Comparison of ENCODE assay signal across 8 mouse cellular contexts in genomic region chr11:98602090-98602690, GRCm38 (mm10). TPM values are rescaled to one million over a fixed set of nuclear protein-coding genes. Genes with fewer than 3 reads are reported as not detected.
DNase-seq lines count a peak whose midpoint lies in the region; ATAC-seq and TF ChIP-seq lines count a peak whose summit lies in the region.

No protein-coding gene starts in this region.

- H3K4me1 ChIP-seq in CH12.LX (ENCODE audit: control insufficient read depth in 1 of 2, insufficient read depth in 2 of 2) (peaks cover 2 to 20% of the 10 kb centered on the region in 2 experiments), G1E (ENCODE audit: insufficient read depth, low read depth, low read length) (peaks cover 30% of the 10 kb centered on the region)
- H3K4me1 ChIP-seq in liver, embryonic 14.5 days (replicated peaks; ENCODE audit: control insufficient read depth in 2 of 2, insufficient read depth in 2 of 2, low read length in 1 of 2) = no peaks in the 10 kb centered on the region
- H3K4me1 ChIP-seq in neural tube, embryonic 15.5 days = peaks cover 13% of the 10 kb centered on the region

- TF ChIP-seq RAD21 in CH12.LX (IDR thresholded peaks at IDR 0.05; ENCODE audit: low read depth, low read length) = no peak

- peak; percentile 43 for DNase-seq in CH12.LX (ENCODE audit: extremely low read depth)
- DNase-seq in G1E (ENCODE audit: low spot score) = no peak
- peak; percentile 39 for DNase-seq in forelimb bud, embryonic 11.5 days (ENCODE audit: low read depth, low spot score)
- no peak for DNase-seq in liver, embryonic 14.5 days (ENCODE audit: low read depth in 3 of 3, low spot score in 3 of 3)
- no peak for DNase-seq in urinary bladder, postnatal 25 days (ENCODE audit: low spot score)
- no peak for DNase-seq in adrenal gland, postnatal 36 days

- ATAC-seq in G1E (ENCODE audit: extremely low read depth, insufficient number of reproducible peaks, low FRiP score, poor library complexity, severe bottlenecking) = peak; percentile 28; the same call in 1 of the 2 replicates
- peak; percentile 30; the same call in 1 of the 2 replicates for ATAC-seq in liver, embryonic 14.5 days (ENCODE audit: insufficient read depth)
- ATAC-seq in neural tube, embryonic 15.5 days (ENCODE audit: low FRiP score) = no peak
- ATAC-seq in cerebellum, adult (ENCODE audit: insufficient number of reproducible peaks, low FRiP score, low TSS enrichment) = no peak

- H3K4me3 ChIP-seq in CH12.LX (replicated peaks in 1 of 3; ENCODE audit: low read depth in 2 of 3, low read length in 2 of 3, poor library complexity in 1 of 3) (no peak overlapping the region), G1E (ENCODE audit: low read depth, low read length) (peak overlapping the region; percentile 61; the same call in 1 of the 2 replicates)
- H3K4me3 ChIP-seq in liver, embryonic 14.5 days (ENCODE audit: insufficient read depth in 1 of 2, low read depth in 2 of 2, low read length in 2 of 2) = peak overlapping the region in 1 of 2 experiments; percentile 29; a peak in 2 of 4 replicates
- peak overlapping the region; percentile 29 for H3K4me3 ChIP-seq in neural tube, embryonic 15.5 days (replicated peaks)

- no peaks in the 10 kb centered on the region for H3K79me2 ChIP-seq in CH12.LX (replicated peaks; ENCODE audit: control insufficient read depth, extremely low read depth, insufficient read depth, poor library complexity, severe bottlenecking)

- H3K4me2 ChIP-seq in CH12.LX (ENCODE audit: insufficient read depth, low read depth, poor library complexity, severe bottlenecking) = peak overlapping the region; percentile 3; the same call in 1 of the 2 replicates
- peak overlapping the region; percentile 18 for H3K4me2 ChIP-seq in liver, embryonic 14.5 days (ENCODE audit: low read depth)
- H3K4me2 ChIP-seq in neural tube, embryonic 15.5 days = peak overlapping the region; percentile 58

- H3K27me3 ChIP-seq in CH12.LX (replicated peaks) (peaks cover 61% of the 10 kb centered on the region), G1E (ENCODE audit: insufficient read depth, low read length) (peaks cover 60% of the 10 kb centered on the region)
- peaks cover 22% of the 10 kb centered on the region for H3K27me3 ChIP-seq in liver, embryonic 14.5 days (ENCODE audit: control insufficient read depth, insufficient read depth, low read length)
- H3K27me3 ChIP-seq in neural tube, embryonic 15.5 days (replicated peaks) = peaks cover 27% of the 10 kb centered on the region

- dilution Hi-C loops in CH12.LX (cut with MboI; ENCODE audit: extremely low pct_ligation_motif_present, extremely low pct_unique_long_range_greater_than_20kb, low sequenced_read_pairs) = no loop called here

- H3K27ac ChIP-seq in CH12.LX (ENCODE audit: insufficient read depth, low read depth) = no peak overlapping the region
- H3K27ac ChIP-seq in liver, embryonic 14.5 days = no peak overlapping the region
- H3K27ac ChIP-seq in neural tube, embryonic 15.5 days (replicated peaks) = no peak overlapping the region

- no peak for TF ChIP-seq EP300 in CH12.LX (IDR thresholded peaks at IDR 0.05; ENCODE audit: low read length)
- TF ChIP-seq EP300 in liver, embryonic 14.5 days (IDR thresholded peaks at IDR 0.05; ENCODE audit: low read depth) = no peak

- H3K9ac ChIP-seq in CH12.LX (ENCODE audit: insufficient read depth, low read depth) = no peak overlapping the region
- H3K9ac ChIP-seq in liver, embryonic 14.5 days (replicated peaks) = no peak overlapping the region
- no peak overlapping the region for H3K9ac ChIP-seq in neural tube, embryonic 15.5 days (replicated peaks)

- H3K9me3 ChIP-seq in CH12.LX (replicated peaks; ENCODE audit: low read length) = no peaks in the 10 kb centered on the region
- H3K9me3 ChIP-seq in G1E (replicated peaks) = no peaks in the 10 kb centered on the region
- no peaks in the 10 kb centered on the region for H3K9me3 ChIP-seq in liver, embryonic 14.5 days (ENCODE audit: control insufficient read depth, low read length)
- no peaks in the 10 kb centered on the region for H3K9me3 ChIP-seq in neural tube, embryonic 15.5 days (replicated peaks)

- TF ChIP-seq CTCF in CH12.LX (conservative IDR thresholded peaks at IDR 0.05 in 1 of 2, IDR thresholded peaks at IDR 0.05 in 1 of 2; ENCODE audit: low read depth in 2 of 2, low read length in 2 of 2) (no peak), G1E (IDR thresholded peaks at IDR 0.05; ENCODE audit: low read depth, low read length) (no peak)
- TF ChIP-seq CTCF in liver, embryonic 14.5 days (IDR thresholded peaks at IDR 0.05; ENCODE audit: low read depth) = no peak

- in situ Hi-C loops in CH12.LX (cut with MboI; ENCODE audit: low pct_ligation_motif_present, low pct_unique_long_range_greater_than_20kb, low sequenced_read_pairs) = loop anchor here (10.0 kb wide), 1 partner anchor 73 kb away; no protein-coding TSS in a partner anchor

- 3% methylated on average over 20 of the region's 20 CpGs for WGBS in liver, embryonic 14.5 days (ENCODE audit: insufficient replicate concordance)
- WGBS in neural tube, embryonic 15.5 days = 1% methylated on average over 20 of the region's 20 CpGs

- H3K36me3 ChIP-seq in CH12.LX (replicated peaks in 1 of 2; ENCODE audit: control insufficient read depth in 1 of 2, insufficient read depth in 1 of 2, low read length in 1 of 2) (no peaks in the 10 kb centered on the region), G1E (replicated peaks) (no peaks in the 10 kb centered on the region)
- no peaks in the 10 kb centered on the region for H3K36me3 ChIP-seq in liver, embryonic 14.5 days (replicated peaks; ENCODE audit: control insufficient read depth, insufficient read depth, low read depth)
- no peaks in the 10 kb centered on the region for H3K36me3 ChIP-seq in neural tube, embryonic 15.5 days

- no peak for TF ChIP-seq POLR2A in CH12.LX (IDR thresholded peaks at IDR 0.05; ENCODE audit: low read depth, low read length)

TF ChIP-seq in CH12.LX, 34 proteins besides CTCF, POLR2A, EP300 and RAD21:
- no peak for TF ChIP-seq NELFE (IDR thresholded peaks at IDR 0.05; ENCODE audit: low read depth, low read length)
- no peak for TF ChIP-seq ZNF384 (IDR thresholded peaks at IDR 0.05; ENCODE audit: low read depth, low read length)
- TF ChIP-seq HCFC1 (IDR thresholded peaks at IDR 0.05; ENCODE audit: low read depth, low read length) = no peak
TF ChIP-seq in CH12.LX: peak in this region for 0.

RNA-seq across cellular contexts. Expression of gene Lrrc3c, which starts 4.1 kb away (rescaled TPM):
- total RNA-seq in CH12.LX (2012; rRNA removed) = not detected in 2 replicates
- total RNA-seq in CH12.LX (2014; rRNA removed) = not detected in 2 replicates
- polyA plus RNA-seq in CH12.LX (2012; ENCODE audit: insufficient read length, low read depth) = not detected in 2 replicates
- total RNA-seq in G1E (2014; fragmentation: Nextera tagmentation) = not detected in 2 replicates
- total RNA-seq in G1E (2017) = not detected in 2 replicates
- not detected in 2 replicates for polyA plus RNA-seq in G1E (2012)
- not detected in 2 replicates for polyA plus RNA-seq in liver, embryonic 14.5 days (2012; rRNA removed)
- not detected in 2 replicates for polyA plus RNA-seq in liver, embryonic 14.5 days (2014; fragmentation: Nextera tagmentation; extraction: Ambion mirVana)
- polyA plus RNA-seq in neural tube, embryonic 15.5 days (2015; fragmentation: Nextera tagmentation; extraction: Ambion mirVana) = not detected in 2 replicates
- not detected for total RNA-seq in adrenal gland, postnatal 36 days (2021)

RNA-seq across cellular contexts. Expression of gene Ormdl3, which starts 15.0 kb away (rescaled TPM):
- 45.1 and 49.7 TPM in 2 replicates for total RNA-seq in CH12.LX (2012; rRNA removed)
- total RNA-seq in CH12.LX (2014; rRNA removed) = 30.6 and 32.9 TPM in 2 replicates
- polyA plus RNA-seq in CH12.LX (2012; ENCODE audit: insufficient read length, low read depth) = 32.5 and 34.9 TPM in 2 replicates
- total RNA-seq in G1E (2014; fragmentation: Nextera tagmentation) = 11.0 and 22.0 TPM in 2 replicates
- 55.0 and 57.0 TPM in 2 replicates for total RNA-seq in G1E (2017)
- polyA plus RNA-seq in G1E (2012) = 37.8 and 43.2 TPM in 2 replicates
- polyA plus RNA-seq in liver, embryonic 14.5 days (2012; rRNA removed) = 23.4 and 27.4 TPM in 2 replicates
- 6.4 and 6.8 TPM in 2 replicates for polyA plus RNA-seq in liver, embryonic 14.5 days (2014; fragmentation: Nextera tagmentation; extraction: Ambion mirVana)
- 92.9 and 99.8 TPM in 2 replicates for polyA plus RNA-seq in neural tube, embryonic 15.5 days (2015; fragmentation: Nextera tagmentation; extraction: Ambion mirVana)
- total RNA-seq in adrenal gland, postnatal 36 days (2021) = 100 to 1,000 TPM; 133 to 139 TPM

RNA-seq across cellular contexts. Expression of gene Gm12355, which starts 23.3 kb away (rescaled TPM):
- total RNA-seq in CH12.LX (2012; rRNA removed) (1.8 and 2.0 TPM in 2 replicates), CH12.LX (2014; rRNA removed) (24.2 and 26.0 TPM in 2 replicates), G1E (2014; fragmentation: Nextera tagmentation) (1.3 TPM in 1 of 2 replicates, not detected in the other), G1E (2017) (1.7 and 3.4 TPM in 2 replicates)
- polyA plus RNA-seq in CH12.LX (2012; ENCODE audit: insufficient read length, low read depth) (3.0 and 9.8 TPM in 2 replicates), G1E (2012) (not detected in 2 replicates)
- polyA plus RNA-seq in liver, embryonic 14.5 days (2012; rRNA removed) = 0.03 and 0.19 TPM in 2 replicates
- 0.47 and 0.68 TPM in 2 replicates for polyA plus RNA-seq in liver, embryonic 14.5 days (2014; fragmentation: Nextera tagmentation; extraction: Ambion mirVana)
- 0.42 and 0.79 TPM in 2 replicates for polyA plus RNA-seq in neural tube, embryonic 15.5 days (2015; fragmentation: Nextera tagmentation; extraction: Ambion mirVana)
- total RNA-seq in adrenal gland, postnatal 36 days (2021) = 10 to 100 TPM; 13.9 to 15.3 TPM

RNA-seq across cellular contexts. Expression of gene Gsdma3, which starts 24.0 kb away (rescaled TPM):
- total RNA-seq in CH12.LX (2012; rRNA removed) = not detected in 2 replicates
- total RNA-seq in CH12.LX (2014; rRNA removed) = not detected in 2 replicates
- not detected in 2 replicates for polyA plus RNA-seq in CH12.LX (2012; ENCODE audit: insufficient read length, low read depth)
- not detected in 2 replicates for total RNA-seq in G1E (2014; fragmentation: Nextera tagmentation)
- total RNA-seq in G1E (2017) = 0.12 TPM in 1 of 2 replicates, not detected in the other
- polyA plus RNA-seq in G1E (2012) = not detected in 2 replicates
- not detected in 2 replicates for polyA plus RNA-seq in liver, embryonic 14.5 days (2012; rRNA removed)
- not detected in 2 replicates for polyA plus RNA-seq in liver, embryonic 14.5 days (2014; fragmentation: Nextera tagmentation; extraction: Ambion mirVana)
- polyA plus RNA-seq in neural tube, embryonic 15.5 days (2015; fragmentation: Nextera tagmentation; extraction: Ambion mirVana) = not detected in 2 replicates
- 10 to 100 TPM; 12.9 to 17.0 TPM for total RNA-seq in adrenal gland, postnatal 36 days (2021)

RNA-seq across cellular contexts. Expression of gene Gsdma2, which starts 44.4 kb away (rescaled TPM):
- total RNA-seq in CH12.LX (2012; rRNA removed) (not detected in 2 replicates), CH12.LX (2014; rRNA removed) (not detected in 2 replicates), G1E (2014; fragmentation: Nextera tagmentation) (not detected in 2 replicates), G1E (2017) (0.23 and 0.27 TPM in 2 replicates)
- polyA plus RNA-seq in CH12.LX (2012; ENCODE audit: insufficient read length, low read depth) (not detected in 2 replicates), G1E (2012) (not detected in 2 replicates)
- not detected in 2 replicates for polyA plus RNA-seq in liver, embryonic 14.5 days (2012; rRNA removed)
- polyA plus RNA-seq in liver, embryonic 14.5 days (2014; fragmentation: Nextera tagmentation; extraction: Ambion mirVana) = not detected in 2 replicates
- 0.14 and 0.15 TPM in 2 replicates for polyA plus RNA-seq in neural tube, embryonic 15.5 days (2015; fragmentation: Nextera tagmentation; extraction: Ambion mirVana)
- total RNA-seq in adrenal gland, postnatal 36 days (2021) = under 1 TPM; 0.43 to 0.76 TPM

Comparison
In these comparisons a context has a peak if more than half of its experiments do, and no peak if none do; other contexts are left out.
1. DNase-seq: peak in CH12.LX (single experiment) and forelimb bud, embryonic 11.5 days (single experiment); none in G1E (single experiment), liver, embryonic 14.5 days (0 of 3), urinary bladder, postnatal 25 days (single experiment) and adrenal gland, postnatal 36 days (0 of 2).
2. H3K4me2 ChIP-seq: peak in every context shown above with its lines; median percentile 58 in neural tube, embryonic 15.5 days; 18 in liver, embryonic 14.5 days; 3 in CH12.LX.
3. H3K4me3 ChIP-seq: peak in G1E (single experiment) and neural tube, embryonic 15.5 days (single experiment); none in CH12.LX (0 of 3).
4. ATAC-seq: peak in G1E (single experiment) and liver, embryonic 14.5 days (single experiment); none in neural tube, embryonic 15.5 days (single experiment) and cerebellum, adult (single experiment).